Mouse (Mus musculus) intestine, postnatal 0 days (tissue): ENCODE data around the gene Grk5. TPM values are rescaled to one million over a fixed set of nuclear protein-coding genes. Genes with fewer than 3 reads are reported as not detected.

ENCODE experiments used
- ATAC-seq: fragments of 200-750 bp; cut with Nextera tagmentation; 2 replicates; pipeline ENCODE4 v1.8.0; 2017; ENCODE audit warnings: mild to moderate bottlenecking, moderate TSS enrichment, moderate library complexity
- H3K27ac ChIP-seq: fragments of 300-500 bp; sonication (generic); 2 replicates; pipeline ENCODE4 v1.5.1; 2014; ENCODE audit warnings: mild to moderate bottlenecking, low read depth, low read length, moderate library complexity
- H3K27me3 ChIP-seq: fragments of 300-500 bp; sonication (generic); replicated peaks from 2 replicates; pipeline ENCODE4 v1.6.1; 2014; ENCODE audit warnings: low read length, mixed read lengths; ENCODE audit not compliant: control insufficient read depth, insufficient read depth
- H3K36me3 ChIP-seq: fragments of 300-500 bp; sonication (generic); 2 replicates; pipeline ENCODE4 v1.6.1; 2014; ENCODE audit warnings: mild to moderate bottlenecking, moderate library complexity; ENCODE audit not compliant: control insufficient read depth, insufficient read depth
- H3K4me1 ChIP-seq: fragments of 300-500 bp; sonication (generic); replicated peaks from 2 replicates; pipeline ENCODE4 v1.6.1; 2014; ENCODE audit warnings: antibody characterized with exemption, low read length, mixed read lengths; ENCODE audit not compliant: control insufficient read depth, insufficient read depth
- H3K4me2 ChIP-seq: fragments of 300-500 bp; sonication (generic); replicated peaks from 2 replicates; pipeline ENCODE4 v1.6.1; 2014; ENCODE audit warnings: low read depth, mild to moderate bottlenecking, moderate library complexity
- H3K4me3 ChIP-seq: fragments of 300-500 bp; sonication (generic); 2 replicates; pipeline ENCODE4 v1.5.1; 2014; ENCODE audit warnings: low read depth, low read length
- H3K9ac ChIP-seq: fragments of 300-500 bp; sonication (generic); 2 replicates; pipeline ENCODE4 v1.6.1; 2014; ENCODE audit warnings: mild to moderate bottlenecking, low read depth, low read length
- H3K9me3 ChIP-seq: fragments of 300-500 bp; sonication (generic); 2 replicates; pipeline ENCODE4 v1.6.1; 2016; ENCODE audit warnings: mixed run types; ENCODE audit not compliant: control insufficient read depth
- CTCF ChIP-seq: sonication (generic); IDR thresholded peaks from 2 replicates; pipeline ENCODE4 v1.5.1; 2016; ENCODE audit warnings: low read depth, mild to moderate bottlenecking, control low read depth, antibody characterized with exemption, moderate library complexity
- WGBS: fragments of 180-500 bp; shearing (Covaris S2); extraction: QIAGEN DNeasy Blood & Tissue Kit; methylation state at CpG from one replicate; pipeline ENCODE4 v1.1.7; 2014; 5-methylcytosine and 5-hydroxymethylcytosine counted together
- polyA plus RNA-seq: library from polyadenylated mRNA; unstranded; fragments of >200 nt; fragmentation: Nextera tagmentation; extraction: Ambion mirVana; gene quantifications from 2 replicates; pipeline ENCODE4 v1.2.1, GENCODE M21; 2015

Gene Grk5
- polyA plus RNA-seq, 1 experiment from 2014 or later = 1.2 TPM

DNA sequence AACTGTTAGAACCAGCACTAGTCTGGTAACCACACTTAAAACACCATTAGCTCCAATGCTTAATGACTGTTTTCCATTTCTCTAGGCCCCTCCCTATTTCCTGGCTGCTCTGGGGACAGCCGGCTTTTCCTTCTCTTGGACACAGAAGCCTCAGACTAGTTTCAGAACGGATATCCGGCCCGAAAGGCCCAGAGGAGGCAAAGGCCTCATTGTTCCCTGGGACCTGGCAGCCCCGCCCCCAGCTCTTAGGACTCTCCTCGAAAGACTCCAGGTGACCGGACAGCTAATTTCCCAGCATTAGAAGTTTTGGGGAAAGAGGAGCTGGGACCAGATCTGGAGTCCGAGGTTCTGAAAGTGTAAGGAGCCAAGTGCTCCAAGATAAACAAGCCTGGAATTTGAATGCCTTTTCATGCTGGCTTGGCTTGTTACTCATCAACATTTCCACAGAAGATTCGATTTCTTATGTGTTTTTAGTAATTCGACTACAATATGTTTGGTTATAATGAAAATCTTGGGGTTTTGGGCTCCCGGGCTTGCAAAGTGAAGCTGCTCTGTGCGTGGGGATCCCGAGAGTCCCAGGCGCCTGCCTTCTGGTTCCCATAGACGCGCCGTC is 342 bp upstream of the Grk5 start:
- Histone ChIP-seq H3K27me3 (no peaks in the 10 kb centered on the region), H3K9me3 (no peaks in the 10 kb centered on the region), H3K36me3 (no peaks in the 10 kb centered on the region), H3K4me2 (peak overlapping the region; percentile 92), H3K4me1 (0 out of 2 replicates have a peak, but pooled peaks cover 2% of the 10 kb centered on the region), H3K4me3 (peak overlapping the region; percentile 84), H3K9ac (peak overlapping the region; percentile 86), H3K27ac (peak overlapping the region; percentile 99)
- WGBS = 2% methylated on average over 17 of the region's 17 CpGs
- TF ChIP-seq CTCF = no peak
- peak; percentile 78 for ATAC-seq

DNA sequence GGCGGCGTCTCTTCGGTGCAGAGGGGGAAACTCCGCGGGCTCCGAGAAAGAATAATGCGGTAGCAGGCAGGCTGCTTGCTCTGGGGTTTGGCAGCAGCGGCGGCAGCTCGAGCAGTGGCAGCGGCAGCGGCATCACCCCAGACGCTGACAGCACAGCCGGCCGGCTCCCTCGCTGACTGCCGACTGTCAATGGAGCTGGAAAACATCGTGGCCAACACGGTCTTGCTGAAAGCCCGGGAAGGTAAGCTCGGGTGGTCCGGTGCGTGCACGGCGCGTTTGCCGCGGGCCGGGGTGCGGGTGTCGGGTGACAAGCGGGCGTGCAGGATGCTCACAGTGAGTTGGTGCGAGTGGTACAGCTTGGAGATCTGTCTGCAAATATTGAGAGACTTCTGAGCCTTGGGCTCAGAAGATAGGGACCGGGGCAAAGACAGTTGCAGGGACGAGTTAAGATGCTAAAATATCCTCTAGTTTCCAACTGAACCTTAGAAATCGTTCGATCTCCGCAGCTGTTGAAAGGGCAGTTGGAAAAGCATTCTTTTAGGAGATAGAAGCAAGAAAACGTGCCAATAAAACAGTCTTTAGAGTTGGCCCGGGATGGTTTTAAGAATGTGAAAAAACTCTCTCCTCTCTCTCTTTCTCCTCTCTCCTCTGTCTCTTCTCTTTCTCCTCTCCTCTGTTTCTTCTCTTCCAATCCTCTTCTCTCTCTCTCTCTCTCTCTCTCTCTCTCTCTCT is 1.0 kb downstream of the Grk5 start:
- Histone ChIP-seq H3K4me1 (0 out of 2 replicates have a peak, but pooled peaks cover 2% of the 10 kb centered on the region), H3K27ac (peak overlapping the region; percentile 46; the same call in 1 of the 2 replicates), H3K4me3 (peak overlapping the region; percentile 84), H3K9me3 (no peaks in the 10 kb centered on the region), H3K36me3 (no peaks in the 10 kb centered on the region), H3K27me3 (no peaks in the 10 kb centered on the region), H3K9ac (peak overlapping the region; percentile 53), H3K4me2 (peak overlapping the region; percentile 92)
- no peak for TF ChIP-seq CTCF
- WGBS = under 1% methylated on average over 40 of the region's 41 CpGs
- ATAC-seq = no peak

DNA sequence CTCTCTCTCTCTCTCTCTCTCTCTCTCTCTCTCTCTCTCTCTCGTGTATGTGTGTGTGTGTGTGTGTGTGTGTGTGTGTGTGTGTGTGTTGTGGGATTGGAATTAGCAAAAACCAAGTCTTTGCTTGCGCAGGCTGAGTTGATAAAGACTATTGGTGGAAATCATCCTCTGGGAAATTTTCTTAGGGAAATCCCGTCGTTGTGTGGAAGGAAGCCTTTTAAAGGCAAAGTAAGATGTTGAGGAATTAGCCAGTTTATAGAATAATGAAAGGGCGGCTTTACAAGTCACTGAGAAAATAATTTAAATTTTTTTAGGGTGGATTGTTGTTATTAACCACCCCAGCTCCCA is 1.5 kb downstream of the Grk5 start:
- Histone ChIP-seq H3K4me3 (peak overlapping the region; percentile 84), H3K27ac (no peak overlapping the region), H3K4me2 (peak overlapping the region; percentile 92), H3K27me3 (no peaks in the 10 kb centered on the region), H3K9ac (no peak overlapping the region), H3K36me3 (no peaks in the 10 kb centered on the region), H3K9me3 (no peaks in the 10 kb centered on the region), H3K4me1 (0 out of 2 replicates have a peak, but pooled peaks cover 2% of the 10 kb centered on the region)
- WGBS = 7% methylated on average over 4 of the region's 5 CpGs
- no peak for ATAC-seq
- TF ChIP-seq CTCF = no peak

DNA sequence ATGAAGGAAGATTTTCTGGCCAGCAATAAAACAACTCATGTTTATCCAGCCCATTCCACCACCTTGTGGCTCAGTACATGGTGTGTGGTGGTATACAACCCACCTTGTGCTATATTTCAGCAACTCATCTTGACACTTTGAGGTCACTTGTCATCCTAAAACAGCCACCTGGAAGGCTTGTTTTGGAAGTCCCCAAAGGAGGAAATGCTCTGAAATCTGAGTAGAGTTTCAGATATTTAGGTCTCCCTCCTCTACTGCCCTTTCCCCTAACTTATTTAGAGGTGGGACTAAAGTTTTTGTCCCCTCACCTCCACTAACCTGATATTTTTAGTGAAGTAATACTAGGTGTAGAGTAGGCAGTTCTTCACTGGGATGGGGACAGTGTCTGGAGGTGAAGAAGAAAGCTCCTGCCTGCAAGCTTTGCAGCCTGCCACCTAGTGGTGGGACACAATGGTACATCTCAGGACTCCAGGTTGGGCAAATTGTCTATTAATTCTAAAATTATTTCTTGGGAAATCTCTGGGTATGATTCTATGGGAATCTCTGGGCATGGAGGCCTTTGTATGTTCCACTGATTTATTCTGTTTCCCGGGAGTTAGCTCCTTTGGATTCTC is 2.5 kb downstream of the Grk5 start:
- no peak overlapping the region for H3K4me3 ChIP-seq
- no peak for ATAC-seq
- no peaks in the 10 kb centered on the region for H3K9me3 ChIP-seq
- no peaks in the 10 kb centered on the region for H3K27me3 ChIP-seq
- WGBS = 42% methylated on average over 1 of the region's 1 CpGs
- H3K27ac ChIP-seq = no peak overlapping the region
- peak; percentile 87 for TF ChIP-seq CTCF
- 0 out of 2 replicates have a peak, but pooled peaks cover 2% of the 10 kb centered on the region for H3K4me1 ChIP-seq
- H3K36me3 ChIP-seq = no peaks in the 10 kb centered on the region
- H3K4me2 ChIP-seq = peak overlapping the region; percentile 92; the same call in 1 of the 2 replicates
- no peak overlapping the region for H3K9ac ChIP-seq

DNA sequence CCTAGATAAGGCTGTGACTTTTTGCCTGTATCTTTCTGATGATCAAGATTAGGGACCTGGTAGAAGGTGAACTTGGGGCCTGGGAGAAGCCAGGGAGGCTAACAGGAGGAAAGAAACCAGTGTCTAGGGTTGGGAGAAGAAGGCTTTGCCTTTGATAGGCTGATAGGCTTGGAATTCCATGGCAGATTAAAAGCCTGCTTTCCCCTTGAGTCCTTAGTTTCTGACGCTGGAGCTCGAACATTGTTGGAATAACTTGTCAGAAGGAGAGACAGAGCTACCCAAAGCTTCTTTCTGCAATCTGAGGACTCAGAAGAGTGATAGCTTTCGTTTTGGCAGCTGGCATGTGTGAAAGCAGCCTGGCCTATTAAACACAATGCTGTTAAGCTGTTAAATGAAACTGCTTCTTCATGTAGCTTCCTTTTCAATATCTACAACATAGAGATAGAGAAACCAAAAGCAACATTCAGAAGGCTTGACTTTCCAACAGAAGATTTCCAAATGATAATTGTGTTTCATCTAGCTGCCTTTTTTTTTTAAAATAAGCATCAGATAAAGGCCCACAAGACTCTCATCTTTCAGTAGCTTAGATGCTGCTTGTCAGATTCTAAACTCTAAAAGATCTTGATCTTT is 5.8 kb downstream of the Grk5 start:
- H3K9me3 ChIP-seq = no peaks in the 10 kb centered on the region
- H3K27ac ChIP-seq = no peak overlapping the region
- no peak for ATAC-seq
- 35% methylated on average over 3 of the region's 3 CpGs for WGBS
- TF ChIP-seq CTCF = no peak
- H3K36me3 ChIP-seq = no peaks in the 10 kb centered on the region
- H3K4me3 ChIP-seq = no peak overlapping the region
- H3K9ac ChIP-seq = no peak overlapping the region
- H3K4me2 ChIP-seq = no peak overlapping the region
- no peaks in the 10 kb centered on the region for H3K27me3 ChIP-seq
- H3K4me1 ChIP-seq = no peaks in the 10 kb centered on the region

DNA sequence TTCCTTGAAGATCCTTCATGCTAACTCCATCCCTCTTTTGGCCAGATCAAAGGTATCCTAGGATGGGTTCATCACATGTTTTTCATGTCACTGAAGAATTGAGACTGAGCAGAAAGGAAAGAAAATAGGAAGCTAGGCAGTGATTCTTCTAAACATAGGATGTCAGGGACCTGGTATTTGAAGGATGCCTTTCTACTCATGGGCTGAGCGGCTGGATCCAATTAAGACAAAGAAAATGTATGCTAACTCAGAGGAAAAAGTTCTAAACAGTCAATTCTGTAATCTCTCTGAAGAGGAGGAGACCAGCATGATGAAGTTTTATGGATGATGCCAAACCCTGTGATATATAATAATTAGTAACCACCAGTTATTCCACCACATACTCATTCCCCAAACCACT is 13.6 kb downstream of the Grk5 start:
- Histone ChIP-seq H3K27me3 (no peaks in the 10 kb centered on the region), H3K9ac (no peak overlapping the region), H3K27ac (no peak overlapping the region), H3K9me3 (no peaks in the 10 kb centered on the region), H3K36me3 (no peaks in the 10 kb centered on the region), H3K4me3 (no peak overlapping the region), H3K4me1 (no peaks in the 10 kb centered on the region), H3K4me2 (no peak overlapping the region)
- no peak for ATAC-seq
- no peak for TF ChIP-seq CTCF
- WGBS = 77% methylated on average over 1 of the region's 1 CpGs
